Mouse (Mus musculus) T-helper 2 cell (primary cell): ENCODE results near the gene Ppp1r14b.

Experiments
- in situ Hi-C: fragments of 300-600 bp; cut with MboI, MseI; formaldehyde crosslinking; loops from one replicate; pipeline ENCODE4 v1.15.1; 2025; ENCODE audit warnings: high pct_unique_total_duplicates

The Ppp1r14b gene

DNA sequence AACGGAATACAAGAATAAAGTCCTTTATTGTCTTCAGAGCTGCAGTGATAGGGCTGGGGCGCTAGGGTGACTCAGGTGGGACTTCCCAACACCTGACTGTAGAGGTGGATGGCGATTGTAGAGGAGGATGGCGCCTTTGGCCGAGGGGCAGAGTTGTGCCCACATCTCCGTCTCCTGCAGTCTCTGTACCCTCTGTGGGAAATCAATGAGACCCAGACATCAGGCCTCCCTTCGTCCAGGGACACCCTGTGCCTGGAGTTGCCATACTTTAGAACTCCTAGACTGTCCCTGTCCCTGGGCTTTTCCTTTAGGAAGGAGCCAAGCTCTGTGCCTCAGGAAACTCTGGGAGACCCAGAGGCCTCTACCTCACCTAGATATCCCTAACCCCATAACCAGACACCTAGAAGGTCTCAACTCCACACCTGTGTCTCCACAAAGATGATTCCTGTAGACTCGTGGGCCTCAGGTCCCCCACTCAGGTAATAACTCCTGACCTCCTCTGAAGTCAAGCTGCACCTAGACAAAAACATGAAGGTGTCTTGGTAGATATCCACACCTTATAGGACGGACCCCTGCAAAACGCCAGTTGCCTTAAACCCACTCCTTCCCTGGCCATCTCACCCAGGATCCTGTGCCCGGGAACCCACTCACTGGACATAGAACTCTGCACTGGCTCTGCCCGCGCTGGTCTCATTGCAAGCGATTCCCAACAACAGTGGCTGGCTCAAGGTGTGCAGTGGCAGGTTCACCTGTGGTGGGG is 18.4 kb downstream of the Ppp1r14b start:
- in situ Hi-C loops, result loop anchor here (10.0 kb wide), 1 partner anchor 1752 kb away; the partner anchor contains the start of genes 1700092M07Rik and Stx5a

DNA sequence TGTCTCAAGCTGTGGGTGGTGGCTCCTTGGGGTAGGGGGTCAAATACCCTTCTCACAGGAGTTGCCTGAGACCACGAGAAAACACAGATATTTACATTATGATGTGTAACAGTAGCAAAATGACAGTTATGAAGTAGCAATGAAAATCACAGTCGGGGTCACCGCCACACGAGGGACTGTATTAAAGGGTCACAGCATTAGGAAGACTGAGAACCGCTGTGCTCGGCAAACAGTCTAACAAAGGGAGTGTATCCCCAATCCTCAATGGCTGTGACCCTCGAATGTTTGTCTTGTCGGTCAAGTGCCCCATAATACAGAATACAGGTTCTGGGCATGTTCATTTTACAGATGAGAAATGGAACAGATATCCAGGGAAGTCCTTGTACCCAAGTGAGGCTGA is 19.2 kb downstream of the Ppp1r14b start:
- in situ Hi-C loops, result loop anchor here (10.0 kb wide), 1 partner anchor 1751 kb away; the partner anchor contains the start of genes 1700092M07Rik and Stx5a

DNA sequence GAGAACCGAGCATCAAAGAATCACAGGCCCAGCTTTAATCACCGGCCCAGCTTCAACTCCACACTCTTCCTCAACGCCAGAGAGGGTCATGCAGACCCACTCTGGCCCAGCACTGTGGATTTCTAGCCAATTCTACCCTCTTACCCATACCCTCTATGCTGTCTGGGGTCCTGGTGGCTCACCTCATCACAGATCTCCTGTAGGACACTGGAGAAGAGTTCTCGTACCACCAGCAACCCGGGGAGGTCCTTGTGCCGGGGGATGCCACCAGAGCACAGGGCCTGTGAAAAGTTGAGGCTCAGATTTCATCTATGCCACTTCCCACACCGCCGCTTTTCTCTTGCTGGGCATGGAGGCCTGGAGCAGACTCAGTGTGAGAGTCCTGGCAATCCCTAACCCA is 19.7 kb downstream of the Ppp1r14b start:
- in situ Hi-C loops, result loop anchor here (10.0 kb wide), 1 partner anchor 1750 kb away; the partner anchor contains the start of genes 1700092M07Rik and Stx5a

DNA sequence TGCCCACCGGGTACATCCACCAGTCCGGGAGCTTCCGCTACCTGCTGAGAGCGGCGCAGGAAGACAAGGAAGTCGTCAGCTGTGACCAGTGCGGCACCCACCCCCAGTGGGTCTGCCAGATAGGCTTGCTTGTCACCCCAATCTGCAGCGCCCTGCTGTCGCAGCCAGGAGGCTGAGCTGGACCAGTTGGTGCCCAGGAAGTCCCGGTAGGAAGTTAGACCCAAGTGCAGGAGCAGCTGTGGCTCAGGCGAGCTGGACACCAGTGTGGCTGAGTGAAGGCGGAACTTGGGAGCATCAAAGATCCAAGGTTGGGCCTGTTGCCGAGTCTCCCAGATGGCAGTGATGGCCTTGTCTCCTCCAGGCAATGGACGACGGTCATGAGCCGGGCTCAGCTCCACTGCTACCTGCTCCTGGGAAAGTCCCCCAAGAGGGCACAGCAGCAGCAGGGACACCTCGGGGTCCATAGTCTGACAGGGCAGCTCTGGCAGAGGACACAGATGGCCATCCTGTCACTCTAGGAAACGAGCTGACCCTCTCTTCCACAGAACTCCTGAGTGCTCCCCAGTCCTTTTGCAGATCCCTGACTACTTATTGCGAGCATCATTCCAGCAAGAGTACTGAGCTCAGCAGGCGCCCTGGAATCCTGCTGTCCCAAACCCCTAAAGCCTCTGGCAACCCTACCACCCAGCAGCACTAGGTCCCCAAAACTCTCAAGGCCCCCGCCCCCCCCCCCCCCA is 20.7 kb downstream of the Ppp1r14b start:
- in situ Hi-C loops, result loop anchor here (10.0 kb wide), 1 partner anchor 1749 kb away; the partner anchor contains the start of genes 1700092M07Rik and Stx5a

DNA sequence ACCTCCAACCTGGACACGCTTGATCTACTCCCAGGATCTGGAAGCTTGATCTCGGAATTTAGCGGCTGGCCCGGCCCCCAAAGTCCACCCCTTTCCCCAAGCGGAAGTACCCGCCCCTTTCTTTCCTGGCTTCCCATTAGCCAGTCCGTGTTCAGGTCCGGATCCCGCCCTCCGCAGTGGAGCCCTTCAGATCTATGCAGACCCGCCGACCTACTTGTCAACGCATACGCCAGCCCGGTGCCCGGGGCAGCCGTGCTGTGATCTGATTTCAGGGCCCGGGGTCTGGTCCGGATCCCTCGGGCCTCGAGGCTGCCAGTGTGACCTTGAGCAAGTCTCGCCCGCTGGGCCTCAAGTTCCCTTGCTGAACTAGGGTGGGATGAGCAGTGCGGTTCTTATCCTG is 21.2 kb downstream of the Ppp1r14b start, which contains the start of the genes Nudt22 and Trpt1:
Gene Nudt22, minus strand, starts transcription at position 112 of the 400 bp plus-strand sequence.
Gene Trpt1, plus strand, starts transcription at position 126 of the 400 bp plus-strand sequence.
- in situ Hi-C loops, result loop anchor here (10.0 kb wide), 1 partner anchor 1749 kb away; the partner anchor contains the start of genes 1700092M07Rik and Stx5a

DNA sequence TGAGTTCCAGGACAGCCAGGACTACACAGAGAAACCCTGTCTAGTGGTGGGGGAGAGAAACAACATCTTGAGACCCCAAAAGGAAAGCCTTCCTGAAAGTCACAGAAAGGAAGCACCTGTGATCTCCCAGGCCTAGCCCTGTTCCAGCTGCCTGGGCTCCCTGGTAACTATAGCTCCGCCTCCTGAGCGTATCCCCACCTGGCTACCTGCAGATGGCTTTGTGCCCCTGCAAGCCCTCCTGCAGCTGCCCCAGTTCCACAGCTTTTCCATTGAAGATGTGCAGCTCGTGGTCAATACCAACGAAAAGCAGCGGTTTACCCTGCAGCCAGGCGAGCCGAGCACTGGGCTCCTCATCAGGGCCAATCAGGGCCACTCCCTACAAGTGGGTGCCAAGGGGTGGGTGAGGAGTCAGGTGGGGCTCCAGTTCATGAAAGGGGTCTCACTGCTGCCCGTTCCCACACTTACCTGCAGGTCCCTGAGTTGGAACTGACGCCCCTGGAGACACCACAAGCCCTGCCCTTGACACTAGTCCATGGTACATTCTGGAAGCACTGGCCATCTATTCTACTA is 23.0 kb downstream of the Ppp1r14b start:
- in situ Hi-C loops, result loop anchor here (10.0 kb wide), 1 partner anchor 1747 kb away; the partner anchor contains the start of genes 1700092M07Rik and Stx5a

DNA sequence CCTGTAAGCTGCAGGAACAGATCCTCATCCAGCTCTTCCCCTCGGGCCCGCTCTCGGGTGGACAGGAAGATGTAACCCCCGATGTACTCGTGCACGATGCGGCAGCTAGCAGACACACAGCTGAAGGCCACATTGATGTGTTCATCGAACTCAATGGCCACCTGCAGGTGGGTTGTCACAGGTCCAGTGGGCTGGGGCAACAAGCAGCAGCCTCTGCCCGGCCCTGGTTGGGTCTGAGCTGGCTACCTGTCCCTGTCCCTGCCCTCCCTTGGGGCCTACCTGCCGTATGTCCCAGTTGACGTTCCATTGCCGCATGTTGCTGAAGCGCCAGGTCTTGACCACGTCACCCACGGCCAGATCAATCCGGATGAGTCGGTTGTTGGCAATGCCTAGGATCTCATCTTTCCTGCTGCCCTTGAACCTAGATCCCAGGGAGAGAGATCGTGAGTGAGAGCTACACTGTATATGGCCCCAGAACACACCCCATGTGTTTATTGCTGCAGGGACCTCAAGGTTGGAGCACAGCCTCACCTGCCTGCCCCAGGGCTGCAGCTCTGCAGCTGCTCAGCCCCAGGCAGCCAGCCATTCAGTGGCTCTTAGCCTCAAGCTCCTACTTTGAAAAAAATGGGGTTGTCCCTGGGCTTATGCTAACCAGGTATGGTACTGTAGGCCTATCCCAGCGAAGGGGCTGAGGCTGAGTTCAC is 24.7 kb downstream of the Ppp1r14b start:
- in situ Hi-C loops, result loop anchor here (10.0 kb wide), 1 partner anchor 1745 kb away; the partner anchor contains the start of genes 1700092M07Rik and Stx5a

DNA sequence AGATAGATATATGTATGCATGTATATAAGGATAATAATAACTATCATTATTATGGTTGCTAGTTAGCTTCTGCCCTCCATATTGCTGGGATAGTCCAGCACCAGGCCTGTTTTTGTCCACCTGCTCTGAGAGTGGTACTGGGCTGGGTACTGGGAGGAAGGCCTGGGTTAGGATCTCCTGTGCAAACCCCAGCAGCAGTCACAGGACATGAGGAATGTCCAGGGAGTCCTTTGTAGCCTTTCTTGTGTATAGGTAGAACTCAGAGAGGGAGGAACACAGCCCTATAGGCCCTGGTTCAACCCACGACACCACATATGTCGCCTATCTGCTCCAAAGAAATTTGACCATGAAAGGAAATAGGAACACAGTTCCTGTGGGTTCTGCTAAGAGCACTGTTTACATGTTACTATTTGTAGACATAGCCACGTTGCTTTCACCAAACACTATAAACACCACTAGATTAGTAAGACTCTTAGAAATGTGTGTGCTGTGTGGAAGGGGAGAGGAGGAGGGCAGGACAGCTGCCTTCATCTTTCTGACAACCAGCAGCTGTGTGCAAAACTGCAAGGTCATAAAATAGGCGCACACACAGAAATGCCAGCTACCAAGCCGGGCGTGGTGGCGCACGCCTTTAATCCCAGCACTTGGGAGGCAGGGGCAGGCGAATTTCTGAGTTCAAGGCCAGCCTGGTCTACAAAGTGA is 32.3 kb downstream of the Ppp1r14b start:
- in situ Hi-C loops, result no loop called here

DNA sequence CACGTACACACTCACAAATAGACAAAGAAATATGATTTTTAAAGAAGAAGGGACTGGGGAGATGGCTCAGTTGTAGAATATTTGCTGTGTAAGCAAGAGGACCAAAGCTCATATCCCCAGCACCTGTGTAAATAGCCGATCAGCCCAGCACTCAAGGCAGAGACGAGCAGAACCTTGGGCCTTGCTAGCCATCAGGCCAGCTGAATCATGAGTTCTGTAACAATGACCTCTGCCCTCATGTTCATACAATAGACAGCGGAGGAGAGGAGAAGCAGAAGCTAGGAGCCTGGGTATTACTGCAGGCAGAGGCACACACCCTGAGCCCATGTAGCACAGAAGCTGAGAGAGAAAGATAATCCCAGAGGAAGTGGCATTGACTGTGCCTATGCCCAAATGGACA is 37.7 kb downstream of the Ppp1r14b start:
- in situ Hi-C loops, result no loop called here

DNA sequence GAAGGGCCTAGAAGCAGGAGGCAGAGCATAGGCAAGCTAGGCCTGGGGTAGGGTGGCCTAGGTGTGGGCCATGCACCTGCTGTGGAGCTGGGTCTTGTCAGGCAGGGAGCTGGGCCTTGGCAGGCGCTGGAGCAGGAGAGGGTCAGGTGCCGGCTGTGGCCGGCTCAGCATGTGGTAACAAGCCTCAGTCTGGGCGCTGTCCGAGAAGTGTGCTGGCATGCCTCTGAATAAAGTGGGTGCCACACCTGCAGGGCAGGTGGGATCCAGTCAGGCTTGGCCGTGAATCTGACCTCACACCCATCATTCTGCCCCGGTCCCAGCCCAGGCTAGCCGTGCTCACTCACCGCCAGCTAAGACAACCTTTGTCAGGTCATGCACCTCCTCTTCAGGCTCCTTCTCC is 39.2 kb downstream of the Ppp1r14b start:
- in situ Hi-C loops, result no loop called here

DNA sequence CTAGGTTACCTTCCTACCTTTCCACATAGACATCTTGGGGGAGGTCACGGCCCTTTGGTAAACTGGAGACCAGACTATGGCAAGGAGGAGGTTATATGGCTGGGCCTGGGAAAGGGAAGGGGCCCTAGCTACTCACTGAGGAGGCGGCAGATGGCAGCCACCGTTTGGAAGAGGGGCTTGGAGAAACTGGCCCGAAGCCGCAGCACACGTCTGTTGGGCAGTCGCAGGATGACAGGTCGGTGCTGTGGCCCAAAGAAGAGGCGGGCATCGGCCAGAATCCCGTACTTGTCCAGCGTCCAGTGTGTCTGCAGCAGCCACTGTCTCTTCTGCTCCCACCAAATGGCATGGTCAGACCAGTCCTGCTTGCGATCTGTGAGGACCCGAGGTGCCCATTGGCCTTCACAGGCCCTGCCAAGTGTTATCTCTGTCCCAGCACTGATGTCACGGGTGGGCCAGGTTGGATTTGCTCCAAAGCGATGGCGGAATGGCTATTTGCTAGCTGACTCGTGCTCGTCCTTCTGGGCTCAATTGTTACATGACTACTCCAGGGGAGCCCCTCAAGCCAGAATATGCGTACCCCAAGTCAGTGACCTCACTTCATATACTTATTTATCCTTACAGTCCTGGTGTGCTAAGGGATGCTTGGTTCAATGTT is 39.8 kb downstream of the Ppp1r14b start:
- in situ Hi-C loops, result no loop called here

DNA sequence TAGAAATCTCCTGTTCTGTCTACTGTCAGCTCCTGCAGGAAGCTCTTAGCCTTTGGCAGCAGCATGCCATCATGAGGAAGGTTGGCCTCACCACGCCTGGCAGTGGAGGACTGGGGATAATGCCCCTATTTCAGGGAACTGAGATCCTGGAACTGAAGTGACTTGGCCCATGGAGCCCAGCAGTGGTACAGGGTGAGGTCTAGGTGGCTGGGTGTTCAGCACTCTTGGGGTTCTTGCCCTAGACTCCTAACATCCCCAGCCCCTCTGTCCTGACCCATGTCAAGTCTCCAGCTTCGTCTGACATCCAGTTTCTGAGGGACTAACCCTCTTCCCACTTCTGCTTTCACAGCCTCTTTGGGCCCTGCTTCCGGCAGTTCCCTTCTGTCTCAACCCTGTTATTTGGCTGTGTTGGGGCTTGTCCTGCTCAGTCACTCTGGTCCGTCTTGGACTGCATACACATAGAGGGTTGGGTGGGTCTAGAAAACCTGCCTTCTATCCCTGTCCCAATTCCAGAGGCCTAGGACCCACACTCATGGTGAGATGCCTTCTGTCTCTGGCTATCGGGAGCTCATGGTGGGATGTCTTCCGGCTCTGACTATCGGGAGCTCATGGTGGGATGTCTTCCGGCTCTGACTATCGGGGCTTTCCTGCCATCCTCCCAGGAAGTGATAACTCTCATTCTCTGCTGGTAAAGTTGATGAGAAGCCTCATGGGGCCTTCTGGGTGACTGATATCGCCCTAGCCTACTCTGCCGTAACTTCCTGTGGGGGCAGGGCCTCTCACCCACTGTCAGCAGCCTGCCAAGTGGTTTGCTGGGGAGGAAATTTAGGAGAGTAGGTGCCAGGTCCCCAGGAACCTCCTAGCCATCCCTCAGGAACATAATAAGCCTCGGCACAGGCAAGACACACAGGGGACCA is 43.0 kb downstream of the Ppp1r14b start:
- in situ Hi-C loops, result no loop called here

DNA sequence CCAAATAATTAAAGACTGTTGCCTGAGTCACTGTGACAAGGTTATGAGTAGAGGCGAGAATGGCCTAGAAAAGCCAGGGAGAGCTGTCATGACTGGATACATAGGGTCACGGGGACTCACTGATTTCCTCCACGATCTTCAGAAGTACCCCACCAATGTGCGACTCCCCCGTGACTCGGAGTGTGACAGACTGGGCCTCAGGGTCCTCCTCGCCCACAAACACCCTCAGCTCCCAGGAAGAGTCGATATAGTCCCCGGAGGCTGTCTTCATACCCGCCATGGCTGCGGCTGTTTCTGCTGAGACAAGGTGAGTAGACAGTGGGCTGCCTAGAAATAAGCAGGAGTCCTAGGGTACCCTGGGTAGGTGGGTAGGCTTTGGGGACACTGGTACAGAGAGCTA is 43.8 kb downstream of the Ppp1r14b start:
- in situ Hi-C loops, result no loop called here

DNA sequence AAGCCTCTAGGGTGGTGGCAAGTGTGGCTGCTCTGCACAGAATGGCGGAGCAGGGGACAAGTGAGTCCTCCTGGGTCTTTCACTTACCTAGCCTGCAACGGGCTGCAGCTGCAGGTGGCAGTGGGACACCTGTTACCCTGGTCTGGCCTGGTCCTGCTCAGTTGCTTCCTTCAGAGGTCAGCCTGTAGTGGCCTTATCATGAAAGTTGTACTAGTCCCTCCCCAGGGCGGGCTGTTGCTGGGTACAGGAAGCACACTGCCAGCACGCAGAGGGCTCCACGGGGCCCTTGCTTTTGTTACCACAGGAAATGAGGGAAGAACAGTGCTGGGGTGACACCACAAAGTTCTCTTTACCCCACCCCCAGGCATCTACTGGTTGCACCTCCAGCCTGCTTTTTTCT is 44.4 kb downstream of the Ppp1r14b start, which contains the start of gene Fermt3:
Gene Fermt3, minus strand, starts transcription at position 279 of the 400 bp plus-strand sequence.
- in situ Hi-C loops, result no loop called here

DNA sequence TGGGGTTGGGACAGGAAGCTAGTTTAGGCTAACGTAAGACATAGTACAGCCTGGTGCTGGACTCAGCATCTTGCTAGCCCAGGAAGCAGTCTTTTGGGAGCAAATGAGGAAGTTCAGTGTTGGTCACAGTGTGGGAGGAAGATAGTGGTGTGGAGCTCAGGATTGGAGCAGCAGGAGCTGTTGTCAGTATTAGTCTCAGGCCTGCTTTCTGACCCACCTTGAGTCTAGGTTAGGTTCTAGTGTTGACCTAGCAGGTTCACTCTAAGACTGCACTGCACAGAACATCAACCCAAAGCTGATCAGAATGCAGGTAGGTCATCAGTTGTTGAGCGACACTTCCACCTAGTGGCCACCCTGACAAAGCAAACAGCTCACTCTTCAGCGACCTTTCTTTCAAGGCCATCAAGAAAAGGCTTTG is 45.5 kb downstream of the Ppp1r14b start:
- in situ Hi-C loops, result no loop called here
